Mouse (Mus musculus): ENCODE measurements around the gene Cat. TPM values are rescaled to one million over a fixed set of nuclear protein-coding genes. Genes with fewer than 3 reads are reported as not detected.

The Cat gene
- polyA plus RNA-seq, 1 experiment from 2014 or later, result 140 TPM

GRCm38 (mm10) chr2:103439710-103440109, 45.2 kb downstream of the Cat start:
- ATAC-seq (ENCODE audit: low FRiP score) (peak; percentile 47; the same call in 1 of the 2 replicates), DNase-seq (ENCODE audit: low spot score) (peak; percentile 93)
- Histone ChIP-seq H3K4me2 (replicated peaks; ENCODE audit: low read depth, low read length) (peak overlapping the region; percentile 35; the same call in 1 of the 2 replicates), H3K27ac (ENCODE audit: low read depth, low read length) (no peak overlapping the region), H3K9ac (ENCODE audit: low read depth, low read length) (peak overlapping the region; percentile 46), H3K4me1 (replicated peaks; ENCODE audit: control insufficient read depth, insufficient read depth, low read length) (no peaks in the 10 kb centered on the region), H3K4me3 (ENCODE audit: low read depth, low read length) (no peak overlapping the region), H3K36me3 (ENCODE audit: control insufficient read depth, insufficient read depth, low read length) (no peaks in the 10 kb centered on the region), H3K9me3 (ENCODE audit: control insufficient read depth, low read length) (no peaks in the 10 kb centered on the region), H3K27me3 (ENCODE audit: control insufficient read depth, insufficient read depth, low read length) (no peaks in the 10 kb centered on the region)
- 4% methylated on average over 12 of the region's 12 CpGs for WGBS

GRCm38 (mm10) chr2:103439071-103439622, 45.8 kb downstream of the Cat start:
- no peaks in the 10 kb centered on the region for H3K36me3 ChIP-seq (ENCODE audit: control insufficient read depth, insufficient read depth, low read length)
- H3K4me1 ChIP-seq (replicated peaks; ENCODE audit: control insufficient read depth, insufficient read depth, low read length), result no peaks in the 10 kb centered on the region
- no peaks in the 10 kb centered on the region for H3K27me3 ChIP-seq (ENCODE audit: control insufficient read depth, insufficient read depth, low read length)
- H3K27ac ChIP-seq (ENCODE audit: low read depth, low read length), result no peak overlapping the region
- no peak for ATAC-seq (ENCODE audit: low FRiP score)
- WGBS, result 87% methylated on average over 11 of the region's 11 CpGs
- H3K4me3 ChIP-seq (ENCODE audit: low read depth, low read length), result no peak overlapping the region
- no peak overlapping the region; the same call in 1 of the 2 replicates for H3K9ac ChIP-seq (ENCODE audit: low read depth, low read length)
- H3K9me3 ChIP-seq (ENCODE audit: control insufficient read depth, low read length), result no peaks in the 10 kb centered on the region
- no peak for DNase-seq (ENCODE audit: low spot score)
- no peak overlapping the region for H3K4me2 ChIP-seq (replicated peaks; ENCODE audit: low read depth, low read length)

DNA sequence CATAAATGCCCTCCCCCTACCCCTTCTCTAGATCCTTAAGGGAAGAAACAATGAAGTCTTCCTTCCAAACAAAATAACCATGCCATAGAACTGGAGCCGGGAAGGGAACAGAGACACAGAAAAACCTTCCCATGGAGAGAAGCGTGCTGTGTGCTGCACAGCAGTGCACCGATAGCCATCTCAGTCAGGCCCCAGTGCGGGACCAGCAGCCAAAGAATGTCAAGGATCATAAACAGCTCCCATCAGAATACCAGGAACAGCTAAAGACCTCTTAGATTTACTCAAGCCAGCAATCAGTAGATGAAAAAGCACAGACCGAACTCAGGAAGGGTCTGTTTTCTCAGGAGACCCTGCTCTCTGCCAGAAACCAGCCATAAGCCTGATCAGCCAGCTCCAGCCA, 48.4 kb downstream of the Cat start:
- no peaks in the 10 kb centered on the region for H3K36me3 ChIP-seq (ENCODE audit: control insufficient read depth, insufficient read depth, low read length)
- DNase-seq (ENCODE audit: low spot score) (no peak), ATAC-seq (ENCODE audit: low FRiP score) (no peak)
- H3K9ac ChIP-seq (ENCODE audit: low read depth, low read length), result no peak overlapping the region
- H3K27ac ChIP-seq (ENCODE audit: low read depth, low read length), result no peak overlapping the region
- H3K4me1 ChIP-seq (replicated peaks; ENCODE audit: control insufficient read depth, insufficient read depth, low read length), result no peaks in the 10 kb centered on the region
- H3K4me3 ChIP-seq (ENCODE audit: low read depth, low read length), result no peak overlapping the region
- WGBS, result 73% methylated on average over 5 of the region's 5 CpGs
- no peaks in the 10 kb centered on the region for H3K9me3 ChIP-seq (ENCODE audit: control insufficient read depth, low read length)
- H3K4me2 ChIP-seq (replicated peaks; ENCODE audit: low read depth, low read length), result no peak overlapping the region
- no peaks in the 10 kb centered on the region for H3K27me3 ChIP-seq (ENCODE audit: control insufficient read depth, insufficient read depth, low read length)

DNA sequence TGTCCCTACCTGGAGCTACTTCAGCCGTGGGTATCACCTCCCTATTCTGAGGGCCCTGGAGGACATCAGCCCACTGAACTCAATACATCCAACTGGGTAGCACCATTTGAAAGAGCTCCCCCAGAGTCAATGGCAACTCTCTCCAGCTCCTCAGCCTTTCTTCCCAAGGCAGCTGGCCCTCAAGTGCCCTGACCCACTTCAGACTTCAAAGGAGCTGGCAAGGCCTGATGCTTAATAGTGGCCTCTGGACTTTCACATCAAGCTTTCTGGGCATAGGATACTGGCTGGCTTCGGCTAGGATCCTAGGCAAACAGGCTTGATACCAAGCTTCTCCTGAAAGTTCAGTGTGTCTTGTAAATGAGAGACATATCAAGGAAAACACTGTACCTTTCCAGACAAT, 49.9 kb downstream of the Cat start:
- Histone ChIP-seq H3K4me3 (ENCODE audit: low read depth, low read length) (no peak overlapping the region), H3K9ac (ENCODE audit: low read depth, low read length) (no peak overlapping the region), H3K4me1 (replicated peaks; ENCODE audit: control insufficient read depth, insufficient read depth, low read length) (no peaks in the 10 kb centered on the region), H3K27ac (ENCODE audit: low read depth, low read length) (no peak overlapping the region), H3K9me3 (ENCODE audit: control insufficient read depth, low read length) (no peaks in the 10 kb centered on the region), H3K36me3 (ENCODE audit: control insufficient read depth, insufficient read depth, low read length) (no peaks in the 10 kb centered on the region), H3K4me2 (replicated peaks; ENCODE audit: low read depth, low read length) (no peak overlapping the region), H3K27me3 (ENCODE audit: control insufficient read depth, insufficient read depth, low read length) (no peaks in the 10 kb centered on the region)
- ATAC-seq (ENCODE audit: low FRiP score) (no peak), DNase-seq (ENCODE audit: low spot score) (no peak)
- 79% methylated on average over 2 of the region's 2 CpGs for WGBS

DNA sequence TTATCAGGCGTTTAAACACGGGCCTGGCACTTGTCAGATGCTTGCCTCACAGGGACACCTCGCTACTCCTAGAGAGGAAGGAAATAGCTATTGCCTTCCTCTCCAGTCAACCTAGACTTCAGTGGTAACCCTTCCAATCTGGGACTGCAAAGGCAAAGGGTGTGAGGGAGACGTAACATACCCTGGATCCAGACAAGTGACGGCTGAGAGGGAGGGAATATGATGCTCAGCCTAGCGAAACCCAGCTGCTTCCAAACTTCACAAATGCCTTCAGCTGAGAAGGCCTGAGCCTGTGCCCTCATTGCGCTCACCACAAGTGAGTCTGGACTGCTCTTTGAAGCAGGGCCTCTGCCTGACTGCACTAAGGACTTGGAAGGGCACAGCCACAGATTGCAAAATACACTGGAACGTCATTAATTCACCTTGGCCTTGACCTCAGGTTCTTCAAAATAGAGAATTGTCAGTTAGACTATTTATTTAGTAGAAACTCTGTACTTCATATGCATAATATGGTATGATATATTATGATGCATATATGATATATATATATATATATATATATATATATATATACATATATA, 52.2 kb downstream of the Cat start:
- H3K4me2 ChIP-seq (replicated peaks; ENCODE audit: low read depth, low read length), result no peak overlapping the region
- H3K27ac ChIP-seq (ENCODE audit: low read depth, low read length), result no peak overlapping the region
- no peak for DNase-seq (ENCODE audit: low spot score)
- H3K27me3 ChIP-seq (ENCODE audit: control insufficient read depth, insufficient read depth, low read length), result no peaks in the 10 kb centered on the region
- H3K4me1 ChIP-seq (replicated peaks; ENCODE audit: control insufficient read depth, insufficient read depth, low read length), result no peaks in the 10 kb centered on the region
- H3K4me3 ChIP-seq (ENCODE audit: low read depth, low read length), result no peak overlapping the region
- ATAC-seq (ENCODE audit: low FRiP score), result no peak
- H3K9ac ChIP-seq (ENCODE audit: low read depth, low read length), result no peak overlapping the region
- H3K36me3 ChIP-seq (ENCODE audit: control insufficient read depth, insufficient read depth, low read length), result no peaks in the 10 kb centered on the region
- 78% methylated on average over 8 of the region's 8 CpGs for WGBS
- no peaks in the 10 kb centered on the region for H3K9me3 ChIP-seq (ENCODE audit: control insufficient read depth, low read length)

GRCm38 (mm10) chr2:103430712-103431111, 54.2 kb downstream of the Cat start:
- Histone ChIP-seq H3K27me3 (ENCODE audit: control insufficient read depth, insufficient read depth, low read length) (no peaks in the 10 kb centered on the region), H3K4me3 (ENCODE audit: low read depth, low read length) (no peak overlapping the region), H3K4me1 (replicated peaks; ENCODE audit: control insufficient read depth, insufficient read depth, low read length) (no peaks in the 10 kb centered on the region), H3K4me2 (replicated peaks; ENCODE audit: low read depth, low read length) (no peak overlapping the region), H3K9ac (ENCODE audit: low read depth, low read length) (no peak overlapping the region), H3K36me3 (ENCODE audit: control insufficient read depth, insufficient read depth, low read length) (no peaks in the 10 kb centered on the region), H3K27ac (ENCODE audit: low read depth, low read length) (no peak overlapping the region), H3K9me3 (ENCODE audit: control insufficient read depth, low read length) (no peaks in the 10 kb centered on the region)
- no peak for DNase-seq (ENCODE audit: low spot score)
- ATAC-seq (ENCODE audit: low FRiP score), result no peak
- WGBS, result 47% methylated on average over 1 of the region's 1 CpGs

DNA sequence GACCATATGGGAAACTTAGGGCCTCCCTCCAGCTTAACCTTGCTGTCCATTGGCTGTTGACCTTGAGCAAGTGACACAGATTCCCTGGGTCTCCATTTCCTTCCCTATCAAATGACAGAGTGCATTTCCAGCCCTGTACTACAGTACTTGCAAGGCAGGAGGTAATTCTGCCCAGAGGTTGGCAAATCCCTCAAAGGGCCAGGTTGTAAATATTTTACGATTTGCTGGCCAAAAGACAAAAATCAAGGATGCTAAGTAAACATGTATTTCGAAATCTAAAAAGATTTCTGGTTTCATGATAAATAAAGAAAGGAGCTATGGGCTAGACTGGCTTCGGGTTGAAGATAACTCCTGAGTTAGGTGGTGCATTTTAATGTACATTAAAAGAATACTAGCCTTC, 56.6 kb downstream of the Cat start:
- Histone ChIP-seq H3K9me3 (ENCODE audit: control insufficient read depth, low read length) (no peaks in the 10 kb centered on the region), H3K4me2 (replicated peaks; ENCODE audit: low read depth, low read length) (no peak overlapping the region), H3K9ac (ENCODE audit: low read depth, low read length) (no peak overlapping the region), H3K27ac (ENCODE audit: low read depth, low read length) (no peak overlapping the region), H3K27me3 (ENCODE audit: control insufficient read depth, insufficient read depth, low read length) (no peaks in the 10 kb centered on the region), H3K36me3 (ENCODE audit: control insufficient read depth, insufficient read depth, low read length) (no peaks in the 10 kb centered on the region), H3K4me1 (replicated peaks; ENCODE audit: control insufficient read depth, insufficient read depth, low read length) (no peaks in the 10 kb centered on the region), H3K4me3 (ENCODE audit: low read depth, low read length) (no peak overlapping the region)
- ATAC-seq (ENCODE audit: low FRiP score) (no peak), DNase-seq (ENCODE audit: low spot score) (no peak)
- WGBS, result 90% methylated on average over 3 of the region's 3 CpGs

GRCm38 (mm10) chr2:103425456-103426063, 59.4 kb downstream of the Cat start:
- no peak overlapping the region for H3K4me3 ChIP-seq (ENCODE audit: low read depth, low read length)
- WGBS, result 81% methylated on average over 11 of the region's 11 CpGs
- no peaks in the 10 kb centered on the region for H3K27me3 ChIP-seq (ENCODE audit: control insufficient read depth, insufficient read depth, low read length)
- no peak for DNase-seq (ENCODE audit: low spot score)
- H3K9me3 ChIP-seq (ENCODE audit: control insufficient read depth, low read length), result no peaks in the 10 kb centered on the region
- H3K4me2 ChIP-seq (replicated peaks; ENCODE audit: low read depth, low read length), result no peak overlapping the region
- no peak overlapping the region for H3K9ac ChIP-seq (ENCODE audit: low read depth, low read length)
- no peaks in the 10 kb centered on the region for H3K4me1 ChIP-seq (replicated peaks; ENCODE audit: control insufficient read depth, insufficient read depth, low read length)
- H3K36me3 ChIP-seq (ENCODE audit: control insufficient read depth, insufficient read depth, low read length), result no peaks in the 10 kb centered on the region
- no peak overlapping the region for H3K27ac ChIP-seq (ENCODE audit: low read depth, low read length)
- no peak for ATAC-seq (ENCODE audit: low FRiP score)

Data from hindbrain, embryonic 11.5 days (tissue).